Mouse (Mus musculus): ENCODE results near the gene Zfp846. TPM values are rescaled to one million over a fixed set of nuclear protein-coding genes. Genes with fewer than 3 reads are reported as not detected.

Gene Zfp846
- 53.3 and 65.2 TPM in 2 replicates for polyA plus RNA-seq (2014; fragmentation: Nextera tagmentation; extraction: Ambion mirVana)

DNA sequence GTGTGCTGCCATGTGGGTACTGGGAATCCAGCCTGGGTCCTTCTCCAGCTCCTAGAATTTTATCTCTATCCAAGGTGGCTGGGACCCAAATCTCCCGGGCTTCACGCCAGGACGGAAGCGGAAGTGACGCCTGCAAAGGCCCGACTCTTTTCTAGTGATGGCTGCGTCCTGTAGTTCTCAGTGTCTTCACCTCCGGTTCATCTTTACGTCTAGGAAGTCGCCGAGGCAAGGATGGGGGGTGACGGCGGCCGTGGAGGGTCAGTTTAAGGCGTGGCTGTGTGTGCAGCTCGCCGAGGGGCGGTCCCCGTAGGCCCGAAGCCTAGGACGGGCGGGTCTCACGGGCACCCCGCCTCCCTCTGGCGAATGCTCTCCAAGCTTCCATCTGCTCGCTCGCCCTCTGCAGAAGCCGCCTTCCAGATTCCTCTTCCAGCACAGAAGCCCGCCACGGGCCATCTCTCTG, at the start of gene Zfp846:
TSS of gene Zfp846 (plus strand) at position 117 of the 460 bp plus-strand sequence.
- ATAC-seq (ENCODE audit: low read depth), result peak; percentile 98
- WGBS, result 0% methylated on average over 24 of the region's 30 CpGs
- no peaks in the 10 kb centered on the region for H3K27me3 ChIP-seq (ENCODE audit: control insufficient read depth, insufficient read depth, low read length)
- peak within 1 kb of the TSS; percentile 58 for H3K4me2 ChIP-seq (ENCODE audit: low read depth, low read length)
- no peaks in the 10 kb centered on the region for H3K9me3 ChIP-seq (ENCODE audit: control insufficient read depth, low read length)
- H3K36me3 ChIP-seq (ENCODE audit: control insufficient read depth, insufficient read depth, low read length), result no peaks in the 10 kb centered on the region
- peak within 1 kb of the TSS; percentile 88 for H3K27ac ChIP-seq (ENCODE audit: low read depth, low read length)
- peaks cover 4% of the 10 kb centered on the region; the same call in 1 of the 2 replicates for H3K4me1 ChIP-seq (ENCODE audit: control insufficient read depth, insufficient read depth, low read length)
- H3K4me3 ChIP-seq (ENCODE audit: low read depth, low read length), result peak within 1 kb of the TSS; percentile 67
- peak within 1 kb of the TSS; percentile 70 for H3K9ac ChIP-seq (replicated peaks; ENCODE audit: low read depth, low read length)

DNA sequence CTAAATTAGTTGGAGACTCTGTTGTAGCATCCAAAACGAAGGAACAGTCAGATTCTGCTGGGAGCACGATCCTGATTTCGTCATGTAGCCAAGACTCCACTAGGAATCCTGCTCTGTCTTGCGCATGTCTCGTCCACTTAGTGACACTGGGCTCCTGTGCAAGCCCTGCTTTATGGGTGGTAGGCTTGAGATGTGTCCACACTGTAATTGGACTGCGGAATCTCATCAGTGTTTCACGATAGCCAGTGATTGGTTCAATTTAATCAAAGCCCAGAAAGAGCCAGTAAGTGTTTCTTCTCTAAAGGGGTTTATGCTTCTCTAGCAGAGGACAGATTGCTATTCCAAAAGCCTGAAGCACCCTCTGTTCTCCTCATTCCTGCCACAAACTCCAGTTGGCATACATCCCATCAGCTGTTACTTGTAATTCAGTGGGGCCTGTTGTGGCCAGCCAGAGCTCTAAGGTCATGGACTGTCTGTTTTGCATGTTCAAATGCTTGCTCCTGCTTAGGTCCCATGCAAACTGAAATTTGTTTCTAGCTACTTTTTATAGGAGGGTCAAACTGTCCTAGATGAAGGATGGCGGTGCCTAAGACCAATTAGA, 46.7 kb upstream of the Zfp846 start:
- no peak overlapping the region for H3K9ac ChIP-seq (replicated peaks; ENCODE audit: low read depth, low read length)
- no peak overlapping the region for H3K4me2 ChIP-seq (ENCODE audit: low read depth, low read length)
- no peak overlapping the region for H3K4me3 ChIP-seq (ENCODE audit: low read depth, low read length)
- no peaks in the 10 kb centered on the region for H3K27me3 ChIP-seq (ENCODE audit: control insufficient read depth, insufficient read depth, low read length)
- H3K36me3 ChIP-seq (ENCODE audit: control insufficient read depth, insufficient read depth, low read length), result no peaks in the 10 kb centered on the region
- no peak for ATAC-seq (ENCODE audit: low read depth)
- WGBS, result 81% methylated on average over 8 of the region's 8 CpGs
- H3K4me1 ChIP-seq (ENCODE audit: control insufficient read depth, insufficient read depth, low read length), result no peaks in the 10 kb centered on the region
- no peak overlapping the region for H3K27ac ChIP-seq (ENCODE audit: low read depth, low read length)
- no peaks in the 10 kb centered on the region for H3K9me3 ChIP-seq (ENCODE audit: control insufficient read depth, low read length)

DNA sequence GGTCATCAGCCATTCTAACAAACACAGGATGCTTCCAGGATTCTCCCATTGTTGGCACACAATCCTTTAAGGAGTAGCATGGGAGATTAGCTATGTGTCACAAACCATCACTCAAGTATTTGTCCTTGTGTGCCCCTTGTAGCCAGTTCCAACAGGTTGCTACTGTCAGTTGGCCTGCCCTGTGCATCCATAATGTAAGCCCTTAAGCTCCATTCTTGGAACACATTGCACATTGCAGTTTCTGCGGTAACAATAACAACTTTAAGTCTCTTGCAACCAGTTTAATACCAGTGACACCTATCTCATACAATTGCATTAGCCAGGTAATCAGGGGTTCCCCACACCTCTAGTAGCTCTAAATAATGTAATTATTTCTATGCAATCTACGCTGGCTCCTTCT, 44.5 kb upstream of the Zfp846 start:
- ATAC-seq (ENCODE audit: low read depth), result no peak
- Histone ChIP-seq H3K9me3 (ENCODE audit: control insufficient read depth, low read length) (no peaks in the 10 kb centered on the region), H3K27me3 (ENCODE audit: control insufficient read depth, insufficient read depth, low read length) (no peaks in the 10 kb centered on the region), H3K4me3 (ENCODE audit: low read depth, low read length) (no peak overlapping the region), H3K9ac (replicated peaks; ENCODE audit: low read depth, low read length) (no peak overlapping the region), H3K36me3 (ENCODE audit: control insufficient read depth, insufficient read depth, low read length) (no peaks in the 10 kb centered on the region), H3K4me1 (ENCODE audit: control insufficient read depth, insufficient read depth, low read length) (no peaks in the 10 kb centered on the region), H3K4me2 (ENCODE audit: low read depth, low read length) (no peak overlapping the region), H3K27ac (ENCODE audit: low read depth, low read length) (no peak overlapping the region)
- 86% methylated on average over 2 of the region's 2 CpGs for WGBS

DNA sequence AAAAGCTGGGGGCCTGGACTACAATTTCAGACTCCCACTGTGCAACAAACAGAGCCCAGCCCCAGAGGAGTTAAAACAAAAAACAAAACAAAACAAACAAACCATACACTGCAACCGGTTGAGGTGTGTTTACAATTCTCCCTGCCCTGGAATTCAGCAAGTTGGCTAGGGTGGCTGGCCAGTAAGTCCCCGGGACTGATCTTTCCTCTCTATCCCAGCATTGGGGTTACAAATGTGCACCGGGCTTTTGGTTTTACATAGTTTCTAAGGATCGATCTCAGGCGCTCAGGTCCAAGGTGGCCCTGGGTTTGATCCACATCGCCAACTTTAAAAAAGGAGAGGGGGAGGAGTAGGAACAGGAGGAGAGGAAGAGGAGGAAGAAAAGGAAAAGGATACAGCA, 37.6 kb upstream of the Zfp846 start:
- H3K27ac ChIP-seq (ENCODE audit: low read depth, low read length), result peak overlapping the region; percentile 90; the same call in 1 of the 2 replicates
- no peaks in the 10 kb centered on the region for H3K27me3 ChIP-seq (ENCODE audit: control insufficient read depth, insufficient read depth, low read length)
- no peak overlapping the region for H3K4me3 ChIP-seq (ENCODE audit: low read depth, low read length)
- WGBS, result 32% methylated on average over 6 of the region's 6 CpGs
- H3K36me3 ChIP-seq (ENCODE audit: control insufficient read depth, insufficient read depth, low read length), result no peaks in the 10 kb centered on the region
- H3K9ac ChIP-seq (replicated peaks; ENCODE audit: low read depth, low read length), result no peak overlapping the region
- no peak overlapping the region; the same call in 1 of the 2 replicates for H3K4me2 ChIP-seq (ENCODE audit: low read depth, low read length)
- no peaks in the 10 kb centered on the region for H3K4me1 ChIP-seq (ENCODE audit: control insufficient read depth, insufficient read depth, low read length)
- no peak for ATAC-seq (ENCODE audit: low read depth)
- no peaks in the 10 kb centered on the region for H3K9me3 ChIP-seq (ENCODE audit: control insufficient read depth, low read length)

DNA sequence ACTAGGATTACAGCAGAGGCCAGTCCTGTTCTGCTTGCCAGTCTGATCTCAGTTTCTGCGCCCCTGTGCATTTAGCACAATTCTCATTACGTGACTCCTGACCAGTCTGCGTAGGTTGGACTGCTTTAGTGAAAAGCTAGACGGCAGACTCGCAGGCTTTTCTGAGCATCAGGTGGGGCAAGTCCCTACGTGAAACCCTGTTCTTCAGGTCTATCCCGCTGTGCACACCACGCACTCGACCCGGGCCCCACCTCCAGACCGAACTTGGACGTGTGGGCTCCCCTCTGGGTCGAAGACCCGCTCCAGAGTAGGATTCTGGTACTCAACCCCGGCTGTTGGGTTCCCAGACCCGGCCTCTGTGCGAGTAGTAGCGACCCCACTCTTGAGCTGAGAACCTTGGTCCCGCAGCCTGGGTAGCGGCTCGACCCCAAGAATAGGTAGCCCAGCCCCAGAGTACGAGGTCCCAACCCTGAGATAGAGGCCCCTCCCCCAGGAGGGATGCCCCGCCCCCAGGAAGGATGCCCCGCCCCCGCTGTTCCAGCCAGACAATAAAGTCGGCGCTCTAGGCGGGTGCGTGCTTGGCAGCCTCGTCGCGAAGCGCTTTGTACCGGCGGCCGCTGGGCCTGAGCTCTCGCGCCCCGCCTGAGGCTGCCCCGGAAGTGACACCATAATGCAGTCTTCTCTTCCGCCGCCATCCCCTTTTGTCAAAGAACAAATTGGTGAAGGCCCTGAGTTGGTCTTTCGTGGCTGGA, 36.8 kb upstream of the Zfp846 start:
- ATAC-seq (ENCODE audit: low read depth), result peak; percentile 98
- Histone ChIP-seq H3K27me3 (ENCODE audit: control insufficient read depth, insufficient read depth, low read length) (no peaks in the 10 kb centered on the region), H3K4me2 (ENCODE audit: low read depth, low read length) (peak overlapping the region; percentile 78), H3K9me3 (ENCODE audit: control insufficient read depth, low read length) (no peaks in the 10 kb centered on the region), H3K4me1 (ENCODE audit: control insufficient read depth, insufficient read depth, low read length) (no peaks in the 10 kb centered on the region), H3K27ac (ENCODE audit: low read depth, low read length) (peak overlapping the region; percentile 90), H3K36me3 (ENCODE audit: control insufficient read depth, insufficient read depth, low read length) (no peaks in the 10 kb centered on the region), H3K4me3 (ENCODE audit: low read depth, low read length) (peak overlapping the region; percentile 35), H3K9ac (replicated peaks; ENCODE audit: low read depth, low read length) (peak overlapping the region; percentile 59)
- 1% methylated on average over 43 of the region's 43 CpGs for WGBS

DNA sequence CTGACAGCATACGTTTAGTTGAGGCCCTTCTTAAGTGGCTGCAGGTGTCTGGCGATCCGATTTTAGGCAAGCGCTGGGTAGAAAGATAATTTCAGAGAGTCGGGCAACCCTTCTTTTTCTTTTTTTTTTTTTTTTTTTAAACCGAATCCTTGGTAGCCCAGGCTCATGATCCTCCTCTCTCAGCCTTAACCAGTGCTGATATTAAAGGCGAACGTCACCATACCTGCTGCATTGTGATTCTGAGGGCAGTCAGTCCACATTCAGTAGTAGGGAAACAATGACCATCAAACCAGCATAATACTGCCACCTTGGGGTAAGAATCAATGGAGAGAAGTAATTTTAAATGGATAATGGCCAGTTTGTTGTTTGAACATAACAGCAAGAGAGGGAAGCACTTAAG, 35.9 kb upstream of the Zfp846 start:
- Histone ChIP-seq H3K4me2 (ENCODE audit: low read depth, low read length) (peak overlapping the region; percentile 78), H3K9ac (replicated peaks; ENCODE audit: low read depth, low read length) (peak overlapping the region; percentile 59), H3K4me3 (ENCODE audit: low read depth, low read length) (peak overlapping the region; percentile 35), H3K27me3 (ENCODE audit: control insufficient read depth, insufficient read depth, low read length) (no peaks in the 10 kb centered on the region), H3K9me3 (ENCODE audit: control insufficient read depth, low read length) (no peaks in the 10 kb centered on the region), H3K4me1 (ENCODE audit: control insufficient read depth, insufficient read depth, low read length) (no peaks in the 10 kb centered on the region), H3K27ac (ENCODE audit: low read depth, low read length) (peak overlapping the region; percentile 90), H3K36me3 (ENCODE audit: control insufficient read depth, insufficient read depth, low read length) (no peaks in the 10 kb centered on the region)
- ATAC-seq (ENCODE audit: low read depth), result 0 out of 2 replicates have a peak, but pooled peaks have one; percentile 12
- WGBS, result 25% methylated on average over 8 of the region's 8 CpGs

DNA sequence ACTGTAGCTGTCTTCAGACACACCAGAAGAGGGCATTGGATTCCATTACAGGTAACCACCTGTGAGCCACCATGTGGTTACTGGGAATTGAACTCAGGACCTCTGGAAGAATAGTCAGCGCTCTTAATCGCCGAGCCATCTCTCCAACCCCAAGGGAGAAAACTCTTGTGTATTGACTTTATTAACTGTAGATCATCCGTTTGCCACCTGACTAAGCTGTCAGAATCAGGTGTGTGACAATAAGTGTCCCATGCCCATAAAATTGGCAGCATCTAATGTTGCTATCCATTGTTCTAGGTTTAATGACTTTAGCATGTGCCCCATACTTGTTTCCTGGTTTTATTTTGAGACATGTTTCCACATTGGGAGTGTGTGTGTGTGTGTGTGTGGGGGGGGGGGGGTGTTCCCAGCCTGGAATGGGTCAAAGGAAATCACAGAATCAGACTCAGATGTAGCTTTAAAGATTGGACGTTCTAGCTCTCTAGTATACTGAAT, 29.3 kb upstream of the Zfp846 start:
- H3K4me2 ChIP-seq (ENCODE audit: low read depth, low read length), result no peak overlapping the region
- 62% methylated on average over 5 of the region's 5 CpGs for WGBS
- H3K9ac ChIP-seq (replicated peaks; ENCODE audit: low read depth, low read length), result no peak overlapping the region
- H3K9me3 ChIP-seq (ENCODE audit: control insufficient read depth, low read length), result no peaks in the 10 kb centered on the region
- no peak for ATAC-seq (ENCODE audit: low read depth)
- no peak overlapping the region for H3K4me3 ChIP-seq (ENCODE audit: low read depth, low read length)
- no peaks in the 10 kb centered on the region for H3K27me3 ChIP-seq (ENCODE audit: control insufficient read depth, insufficient read depth, low read length)
- H3K36me3 ChIP-seq (ENCODE audit: control insufficient read depth, insufficient read depth, low read length), result no peaks in the 10 kb centered on the region
- no peaks in the 10 kb centered on the region for H3K4me1 ChIP-seq (ENCODE audit: control insufficient read depth, insufficient read depth, low read length)
- H3K27ac ChIP-seq (ENCODE audit: low read depth, low read length), result no peak overlapping the region

DNA sequence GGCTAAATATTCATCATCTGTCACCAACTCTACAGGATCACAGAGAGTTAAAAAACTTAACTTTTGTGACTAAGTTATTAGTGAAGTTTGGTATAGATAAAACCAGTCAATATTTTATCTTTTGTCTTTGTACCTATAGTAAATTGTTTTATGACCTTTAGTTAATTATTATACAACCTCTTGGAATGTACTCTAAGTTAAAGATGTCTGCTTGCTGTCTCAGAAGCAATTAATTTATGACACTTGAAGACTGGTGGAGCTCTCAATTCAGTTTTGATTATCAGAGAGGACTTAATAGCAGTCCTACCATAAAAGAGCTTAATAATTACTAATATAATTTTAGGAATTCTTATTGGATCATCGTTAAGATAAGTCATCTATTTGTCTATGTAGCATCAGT, 28.4 kb upstream of the Zfp846 start:
- 57% methylated on average over 1 of the region's 1 CpGs for WGBS
- Histone ChIP-seq H3K36me3 (ENCODE audit: control insufficient read depth, insufficient read depth, low read length) (no peaks in the 10 kb centered on the region), H3K9ac (replicated peaks; ENCODE audit: low read depth, low read length) (no peak overlapping the region), H3K4me1 (ENCODE audit: control insufficient read depth, insufficient read depth, low read length) (no peaks in the 10 kb centered on the region), H3K9me3 (ENCODE audit: control insufficient read depth, low read length) (no peaks in the 10 kb centered on the region), H3K4me3 (ENCODE audit: low read depth, low read length) (no peak overlapping the region), H3K27me3 (ENCODE audit: control insufficient read depth, insufficient read depth, low read length) (no peaks in the 10 kb centered on the region), H3K27ac (ENCODE audit: low read depth, low read length) (no peak overlapping the region), H3K4me2 (ENCODE audit: low read depth, low read length) (no peak overlapping the region)
- ATAC-seq (ENCODE audit: low read depth), result no peak

DNA sequence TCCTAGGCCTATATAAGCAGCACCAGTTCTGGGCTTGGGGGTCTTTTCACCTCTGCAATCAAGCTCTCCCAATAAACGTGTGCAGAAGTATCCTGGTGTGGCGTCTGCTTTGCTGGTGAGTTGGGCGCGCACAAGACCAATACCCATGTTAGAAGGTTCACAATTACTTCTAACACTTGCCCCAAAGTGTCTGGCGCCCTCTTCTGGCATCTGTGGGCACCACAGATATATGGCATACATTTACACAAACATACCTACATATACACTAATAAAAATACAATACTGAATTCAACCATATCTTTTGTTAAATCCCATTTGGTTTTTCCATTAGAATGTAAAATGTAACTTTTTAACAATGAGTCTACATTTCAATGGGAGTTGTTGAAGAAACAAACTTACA, 18.9 kb upstream of the Zfp846 start:
- no peaks in the 10 kb centered on the region for H3K9me3 ChIP-seq (ENCODE audit: control insufficient read depth, low read length)
- H3K4me3 ChIP-seq (ENCODE audit: low read depth, low read length), result no peak overlapping the region
- no peak overlapping the region for H3K9ac ChIP-seq (replicated peaks; ENCODE audit: low read depth, low read length)
- no peak overlapping the region for H3K27ac ChIP-seq (ENCODE audit: low read depth, low read length)
- 84% methylated on average over 5 of the region's 5 CpGs for WGBS
- H3K4me1 ChIP-seq (ENCODE audit: control insufficient read depth, insufficient read depth, low read length), result no peaks in the 10 kb centered on the region
- no peaks in the 10 kb centered on the region for H3K36me3 ChIP-seq (ENCODE audit: control insufficient read depth, insufficient read depth, low read length)
- ATAC-seq (ENCODE audit: low read depth), result no peak
- H3K4me2 ChIP-seq (ENCODE audit: low read depth, low read length), result no peak overlapping the region
- no peaks in the 10 kb centered on the region for H3K27me3 ChIP-seq (ENCODE audit: control insufficient read depth, insufficient read depth, low read length)
